ENCODE assay signal across 32 mouse cellular contexts in genomic region chr10:80502819-80503314, GRCm38 (mm10). TPM values are rescaled to one million over a fixed set of nuclear protein-coding genes. Genes with fewer than 3 reads are reported as not detected.
DNase-seq lines count a peak whose midpoint lies in the region; ATAC-seq lines count a peak whose summit lies in the region.
"Had no signal": no experiment of that assay in that cellular context is flagged by ENCODE, and none has a peak within 500 bp of the region (broad histone marks: within the 10 kb centered on the region; RNA-seq: fewer than 3 reads in every experiment).

No protein-coding gene starts in this region.

- DNase-seq in forebrain, embryonic 10.5 days (ENCODE audit: extremely low spot score, low spot score), result no peak
- no peak for DNase-seq in forebrain, embryonic 14.5 days (ENCODE audit: low spot score)
- peak; percentile 38 for DNase-seq in hindbrain, embryonic 11.5 days (ENCODE audit: low spot score)
- peak; percentile 50 for DNase-seq in neural tube, embryonic 10.5 days (ENCODE audit: extremely low spot score, low spot score)
- DNase-seq in adrenal gland, postnatal 4 days (ENCODE audit: low spot score in 2 of 2), result no peak
- DNase-seq: cerebellum, adult 11 months; cerebellum, adult 9-11 months; gastrocnemius, postnatal 14 days; heart, adult 11 months; kidney, adult 9 months; kidney, postnatal 25 days; retina, postnatal 1 day; right cerebral cortex, postnatal 25 days; spleen, adult 18-20 months had no signal

- WGBS in forebrain, embryonic 10.5 days, result 1% methylated on average over 22 of the region's 22 CpGs
- under 1% methylated on average over 22 of the region's 22 CpGs for WGBS in forebrain, embryonic 14.5 days
- WGBS in hindbrain, embryonic 11.5 days, result under 1% methylated on average over 22 of the region's 22 CpGs
- WGBS in hindbrain, embryonic 12.5 days, result under 1% methylated on average over 22 of the region's 22 CpGs
- WGBS in neural tube, embryonic 15.5 days, result 3% methylated on average over 22 of the region's 22 CpGs

- no peak overlapping the region for H3K9ac ChIP-seq in forebrain, embryonic 14.5 days (ENCODE audit: low read length)
- H3K9ac ChIP-seq in hindbrain, embryonic 11.5 days (ENCODE audit: low read depth, low read length), result no peak overlapping the region
- H3K9ac ChIP-seq in hindbrain, embryonic 12.5 days, result no peak overlapping the region
- no peak overlapping the region for H3K9ac ChIP-seq in neural tube, embryonic 15.5 days (replicated peaks)
- H3K9ac ChIP-seq: embryonic facial prominence, embryonic 15.5 days; hindbrain, embryonic 15.5 days; liver, embryonic 15.5 days; lung, embryonic 15.5 days; neural tube, embryonic 12.5 days had no signal

- peaks cover 41% of the 10 kb centered on the region for H3K4me1 ChIP-seq in forebrain, embryonic 10.5 days
- no peaks in the 10 kb centered on the region for H3K4me1 ChIP-seq in forebrain, embryonic 14.5 days (ENCODE audit: control insufficient read depth, insufficient read depth, low read length)
- H3K4me1 ChIP-seq in hindbrain, embryonic 11.5 days (replicated peaks; ENCODE audit: control insufficient read depth, insufficient read depth, low read length), result no peaks in the 10 kb centered on the region
- peaks cover 7% of the 10 kb centered on the region; the same call in 1 of the 2 replicates for H3K4me1 ChIP-seq in hindbrain, embryonic 12.5 days
- no peaks in the 10 kb centered on the region for H3K4me1 ChIP-seq in neural tube, embryonic 15.5 days

- peaks cover 99% of the 10 kb centered on the region for H3K27me3 ChIP-seq in forebrain, embryonic 10.5 days (ENCODE audit: poor library complexity, severe bottlenecking)
- H3K27me3 ChIP-seq in forebrain, embryonic 14.5 days (replicated peaks; ENCODE audit: control insufficient read depth, insufficient read depth, low read length), result peaks cover 75% of the 10 kb centered on the region
- peaks cover 82% of the 10 kb centered on the region for H3K27me3 ChIP-seq in hindbrain, embryonic 11.5 days (ENCODE audit: control insufficient read depth, insufficient read depth, low read length)
- peaks cover 95% of the 10 kb centered on the region for H3K27me3 ChIP-seq in hindbrain, embryonic 12.5 days
- peaks cover 82% of the 10 kb centered on the region for H3K27me3 ChIP-seq in neural tube, embryonic 15.5 days (replicated peaks)

- H3K4me2 ChIP-seq in forebrain, embryonic 14.5 days (ENCODE audit: low read length), result no peak overlapping the region
- no peak overlapping the region for H3K4me2 ChIP-seq in hindbrain, embryonic 11.5 days (replicated peaks; ENCODE audit: low read depth, low read length)
- H3K4me2 ChIP-seq in hindbrain, embryonic 12.5 days (replicated peaks), result no peak overlapping the region
- no peak overlapping the region for H3K4me2 ChIP-seq in neural tube, embryonic 15.5 days
- H3K4me2 ChIP-seq: embryonic facial prominence, embryonic 15.5 days; hindbrain, embryonic 15.5 days; liver, embryonic 15.5 days; lung, embryonic 15.5 days; neural tube, embryonic 12.5 days had no signal

- H3K36me3 ChIP-seq in forebrain, embryonic 10.5 days (replicated peaks), result no peaks in the 10 kb centered on the region
- no peaks in the 10 kb centered on the region for H3K36me3 ChIP-seq in forebrain, embryonic 14.5 days (ENCODE audit: control insufficient read depth, insufficient read depth, low read length)
- H3K36me3 ChIP-seq in hindbrain, embryonic 11.5 days (ENCODE audit: control insufficient read depth, insufficient read depth, low read length), result no peaks in the 10 kb centered on the region
- H3K36me3 ChIP-seq in hindbrain, embryonic 12.5 days, result no peaks in the 10 kb centered on the region
- no peaks in the 10 kb centered on the region for H3K36me3 ChIP-seq in neural tube, embryonic 15.5 days
- H3K36me3 ChIP-seq: embryonic facial prominence, embryonic 15.5 days; G1E; hindbrain, embryonic 15.5 days; liver, embryonic 15.5 days; lung, embryonic 15.5 days; neural tube, embryonic 12.5 days had no signal

- ATAC-seq in forebrain, embryonic 14.5 days, result no peak
- ATAC-seq in hindbrain, embryonic 11.5 days (ENCODE audit: low FRiP score), result no peak
- ATAC-seq in hindbrain, embryonic 12.5 days (ENCODE audit: low FRiP score), result no peak
- no peak for ATAC-seq in neural tube, embryonic 15.5 days (ENCODE audit: low FRiP score)
- ATAC-seq: CD4-positive, CD25-positive, alpha-beta regulatory T cell, adult 4 months; forebrain, embryonic 16.5 days; Patski had no signal

- H3K9me3 ChIP-seq in forebrain, embryonic 10.5 days, result no peaks in the 10 kb centered on the region
- H3K9me3 ChIP-seq in forebrain, embryonic 14.5 days (replicated peaks; ENCODE audit: control insufficient read depth, low read length), result no peaks in the 10 kb centered on the region
- H3K9me3 ChIP-seq in hindbrain, embryonic 11.5 days (ENCODE audit: control insufficient read depth, low read length), result no peaks in the 10 kb centered on the region
- H3K9me3 ChIP-seq in hindbrain, embryonic 12.5 days (replicated peaks), result no peaks in the 10 kb centered on the region
- H3K9me3 ChIP-seq in neural tube, embryonic 15.5 days (replicated peaks), result no peaks in the 10 kb centered on the region
- H3K9me3 ChIP-seq: embryonic facial prominence, embryonic 15.5 days; G1E; hindbrain, embryonic 15.5 days; liver, embryonic 15.5 days; lung, embryonic 15.5 days; neural tube, embryonic 12.5 days had no signal

- peak overlapping the region; percentile 8; the same call in 1 of the 2 replicates for H3K4me3 ChIP-seq in forebrain, embryonic 10.5 days
- no peak overlapping the region for H3K4me3 ChIP-seq in forebrain, embryonic 14.5 days (ENCODE audit: low read depth, low read length)
- no peak overlapping the region for H3K4me3 ChIP-seq in hindbrain, embryonic 11.5 days (ENCODE audit: low read depth, low read length)
- H3K4me3 ChIP-seq in hindbrain, embryonic 12.5 days, result no peak overlapping the region
- H3K4me3 ChIP-seq in neural tube, embryonic 15.5 days (replicated peaks), result no peak overlapping the region
- H3K4me3 ChIP-seq: embryonic facial prominence, embryonic 15.5 days; hindbrain, embryonic 15.5 days; liver, embryonic 15.5 days; lung, embryonic 15.5 days; neural tube, embryonic 12.5 days had no signal

- H3K27ac ChIP-seq in forebrain, embryonic 10.5 days, result no peak overlapping the region
- H3K27ac ChIP-seq in forebrain, embryonic 14.5 days (ENCODE audit: low read depth, low read length), result no peak overlapping the region
- no peak overlapping the region for H3K27ac ChIP-seq in hindbrain, embryonic 11.5 days (ENCODE audit: low read depth, low read length)
- no peak overlapping the region for H3K27ac ChIP-seq in hindbrain, embryonic 12.5 days
- no peak overlapping the region for H3K27ac ChIP-seq in neural tube, embryonic 15.5 days (replicated peaks)
- H3K27ac ChIP-seq: embryonic facial prominence, embryonic 15.5 days; hindbrain, embryonic 15.5 days; liver, embryonic 15.5 days; lung, embryonic 15.5 days; neural tube, embryonic 12.5 days had no signal

RNA-seq across cellular contexts. Expression of gene Onecut3, which starts 8.2 kb away (rescaled TPM):
- 0.05 and 0.07 TPM in 2 replicates for polyA plus RNA-seq in forebrain, embryonic 10.5 days (2016; fragmentation: Nextera tagmentation; extraction: Ambion mirVana)
- polyA plus RNA-seq in forebrain, embryonic 14.5 days (2014; fragmentation: Nextera tagmentation; extraction: Ambion mirVana), result 0.28 and 0.34 TPM in 2 replicates
- 2.1 and 3.5 TPM in 2 replicates for polyA plus RNA-seq in hindbrain, embryonic 11.5 days (2014; fragmentation: Nextera tagmentation; extraction: Ambion mirVana)
- 1.7 and 2.3 TPM in 2 replicates for polyA plus RNA-seq in hindbrain, embryonic 12.5 days (2016; fragmentation: Nextera tagmentation; extraction: Ambion mirVana)
- polyA plus RNA-seq in neural tube, embryonic 15.5 days (2015; fragmentation: Nextera tagmentation; extraction: Ambion mirVana), result 0.63 and 1.0 TPM in 2 replicates
- total RNA-seq in adrenal gland, postnatal 4 days (2021), result not detected
- total RNA-seq: adrenal gland, adult 18-20 months; adrenal gland, postnatal 36 days; gastrocnemius, postnatal 14 days; heart, postnatal 10 days; left cerebral cortex, postnatal 25 days; monocyte, adult 5-6 weeks had no signal
- polyA plus RNA-seq: CD4-positive, CD25-positive, alpha-beta regulatory T cell, adult 4 months; cortical plate, adult 2 months; embryonic facial prominence, embryonic 15.5 days; G1E; liver, embryonic 15.5 days; lung, embryonic 15.5 days; Patski; urinary bladder, adult 2 months had no signal

RNA-seq across cellular contexts. Expression of gene Atp8b3, which starts 36.1 kb away (rescaled TPM):
- 0.51 and 0.71 TPM in 2 replicates for polyA plus RNA-seq in forebrain, embryonic 10.5 days (2016; fragmentation: Nextera tagmentation; extraction: Ambion mirVana)
- polyA plus RNA-seq in forebrain, embryonic 14.5 days (2014; fragmentation: Nextera tagmentation; extraction: Ambion mirVana), result 0.30 and 0.33 TPM in 2 replicates
- polyA plus RNA-seq in hindbrain, embryonic 11.5 days (2014; fragmentation: Nextera tagmentation; extraction: Ambion mirVana), result 0.86 and 0.95 TPM in 2 replicates
- polyA plus RNA-seq in hindbrain, embryonic 12.5 days (2016; fragmentation: Nextera tagmentation; extraction: Ambion mirVana), result 0.93 and 1.1 TPM in 2 replicates
- 1.4 and 1.5 TPM in 2 replicates for polyA plus RNA-seq in neural tube, embryonic 15.5 days (2015; fragmentation: Nextera tagmentation; extraction: Ambion mirVana)
- under 1 TPM; 0.50 to 0.82 TPM for total RNA-seq in adrenal gland, postnatal 4 days (2021)
- total RNA-seq: gastrocnemius, postnatal 14 days; heart, postnatal 10 days had no signal
- polyA plus RNA-seq: CD4-positive, CD25-positive, alpha-beta regulatory T cell, adult 4 months; liver, embryonic 15.5 days; urinary bladder, adult 2 months had no signal

RNA-seq across cellular contexts. Expression of gene Rexo1, which starts 58.5 kb away (rescaled TPM):
- 32.8 and 34.8 TPM in 2 replicates for polyA plus RNA-seq in forebrain, embryonic 10.5 days (2016; fragmentation: Nextera tagmentation; extraction: Ambion mirVana)
- polyA plus RNA-seq in forebrain, embryonic 14.5 days (2014; fragmentation: Nextera tagmentation; extraction: Ambion mirVana), result 22.3 and 28.8 TPM in 2 replicates
- polyA plus RNA-seq in hindbrain, embryonic 11.5 days (2014; fragmentation: Nextera tagmentation; extraction: Ambion mirVana), result 21.6 and 22.5 TPM in 2 replicates
- 33.1 and 33.8 TPM in 2 replicates for polyA plus RNA-seq in hindbrain, embryonic 12.5 days (2016; fragmentation: Nextera tagmentation; extraction: Ambion mirVana)
- polyA plus RNA-seq in neural tube, embryonic 15.5 days (2015; fragmentation: Nextera tagmentation; extraction: Ambion mirVana), result 29.5 TPM in 2 replicates
- 10 to 100 TPM; 71.7 to 78.9 TPM for total RNA-seq in adrenal gland, postnatal 4 days (2021)

Comparison
In these comparisons a context has a peak if more than half of its experiments do, and no peak if none do; other contexts are left out.
1. DNase-seq: peak in hindbrain, embryonic 11.5 days (single experiment) and neural tube, embryonic 10.5 days (single experiment); none in forebrain, embryonic 10.5 days (single experiment), forebrain, embryonic 14.5 days (single experiment) and adrenal gland, postnatal 4 days (0 of 2).